Mouse (Mus musculus): ENCODE data around the gene Setd3.

- no peak for TF ChIP-seq POLR2A (IDR thresholded peaks at IDR 0.05; ENCODE audit: low read depth, low read length)
- TF ChIP-seq CTCF (IDR thresholded peaks at IDR 0.05; ENCODE audit: borderline replicate concordance, insufficient read depth, low read length), result no peak
Measured at GRCm38 (mm10) chr12:108176366-108176765, 2.7 kb downstream of the Setd3 start.
